Comparison of ENCODE assay signal across 8 mouse cellular contexts in the genomic region with DNA sequence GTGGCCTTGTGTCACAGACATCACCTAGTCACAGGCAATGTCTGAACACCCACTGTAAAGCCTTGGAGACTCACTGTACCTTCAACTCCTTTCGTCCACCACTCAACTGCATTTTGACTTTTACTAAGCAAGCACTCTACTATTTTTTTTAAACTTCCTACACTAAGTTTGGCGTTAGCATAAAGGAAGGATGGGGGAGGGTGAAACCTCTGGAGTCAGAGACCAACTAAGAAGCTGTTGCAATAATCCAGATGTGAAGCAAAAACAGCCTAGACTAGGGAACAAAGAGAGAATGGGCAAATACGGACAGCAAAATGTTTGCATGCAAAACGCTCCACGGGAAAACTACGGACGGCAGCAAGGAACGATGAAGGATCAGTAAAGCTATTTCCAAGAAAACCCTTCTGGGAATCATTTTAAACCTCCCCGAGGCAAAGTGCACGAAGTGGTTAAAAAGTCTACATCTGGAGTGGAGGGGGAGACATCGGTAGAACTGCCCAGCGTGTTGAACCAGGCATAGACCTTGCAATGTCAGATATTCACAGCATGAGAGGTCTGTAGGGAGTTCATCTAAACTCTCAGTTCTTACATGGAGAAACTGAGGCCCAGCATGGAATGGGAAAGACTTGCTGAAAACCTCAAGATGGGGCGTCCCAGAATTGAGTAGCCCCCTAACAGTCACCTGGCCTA. TPM values are rescaled to one million over a fixed set of nuclear protein-coding genes. Genes with fewer than 3 reads are reported as not detected.
A peak's percentile ranks its signal among the peaks of the same experiment; 100 is the strongest.
DNase-seq lines count a peak whose midpoint lies in the region; ATAC-seq and TF ChIP-seq lines count a peak whose summit lies in the region.

No protein-coding gene starts in this region.

- peak; percentile 37 for DNase-seq in heart, adult 18-20 months
- DNase-seq in heart, adult 8-10 months (ENCODE audit: low spot score) = no peak
- DNase-seq in CD4-positive helper T cell, adult 2 months (ENCODE audit: low read depth, low spot score) = peak; percentile 29
- no peak for DNase-seq in liver, embryonic 14.5 days (ENCODE audit: low read depth in 3 of 3, low spot score in 3 of 3)
- DNase-seq in frontal cortex, postnatal 25 days (ENCODE audit: low spot score in 2 of 2) = no peak
- DNase-seq in left cerebral cortex, adult 8-10 months (ENCODE audit: low spot score in 2 of 2) = no peak
- DNase-seq in spleen, postnatal 4 days (ENCODE audit: low spot score in 2 of 2) = no peak

- no peak for TF ChIP-seq CTCF in liver, embryonic 14.5 days (IDR thresholded peaks at IDR 0.05; ENCODE audit: low read depth)

- peak overlapping the region; percentile 97 for H3K4me3 ChIP-seq in forebrain, embryonic 13.5 days
- H3K4me3 ChIP-seq in liver, embryonic 14.5 days (ENCODE audit: insufficient read depth in 1 of 2, low read depth in 2 of 2, low read length in 2 of 2) = peak overlapping the region; percentile 78 to 98

- no peaks in the 10 kb centered on the region for H3K27me3 ChIP-seq in forebrain, embryonic 13.5 days
- H3K27me3 ChIP-seq in liver, embryonic 14.5 days (ENCODE audit: control insufficient read depth, insufficient read depth, low read length) = no peaks in the 10 kb centered on the region

- H3K4me1 ChIP-seq in forebrain, embryonic 13.5 days = peaks cover 37% of the 10 kb centered on the region
- H3K4me1 ChIP-seq in liver, embryonic 14.5 days (replicated peaks; ENCODE audit: control insufficient read depth in 2 of 2, insufficient read depth in 2 of 2, low read length in 1 of 2) = peaks cover 3 to 16% of the 10 kb centered on the region in 2 experiments

- 9% methylated on average over 13 of the region's 13 CpGs for WGBS in forebrain, embryonic 13.5 days
- 4% methylated on average over 13 of the region's 13 CpGs for WGBS in liver, embryonic 14.5 days (ENCODE audit: insufficient replicate concordance)

- TF ChIP-seq EP300 in liver, embryonic 14.5 days (IDR thresholded peaks at IDR 0.05; ENCODE audit: low read depth) = no peak

- no peaks in the 10 kb centered on the region for H3K9me3 ChIP-seq in forebrain, embryonic 13.5 days (replicated peaks)
- H3K9me3 ChIP-seq in liver, embryonic 14.5 days (ENCODE audit: control insufficient read depth, low read length) = no peaks in the 10 kb centered on the region

- peak overlapping the region; percentile 96 for H3K4me2 ChIP-seq in forebrain, embryonic 13.5 days
- peak overlapping the region; percentile 87 for H3K4me2 ChIP-seq in liver, embryonic 14.5 days (ENCODE audit: low read depth)

- H3K9ac ChIP-seq in forebrain, embryonic 13.5 days = peak overlapping the region; percentile 98
- H3K9ac ChIP-seq in liver, embryonic 14.5 days (replicated peaks) = peak overlapping the region; percentile 93

- 0 out of 2 replicates have a peak overlapping the region, but pooled peaks have one; percentile 35 for H3K27ac ChIP-seq in forebrain, embryonic 13.5 days
- peak overlapping the region; percentile 56 for H3K27ac ChIP-seq in liver, embryonic 14.5 days

- peaks cover 20% of the 10 kb centered on the region for H3K36me3 ChIP-seq in forebrain, embryonic 13.5 days (ENCODE audit: poor library complexity, severe bottlenecking)
- H3K36me3 ChIP-seq in liver, embryonic 14.5 days (replicated peaks; ENCODE audit: control insufficient read depth, insufficient read depth, low read depth) = no peaks in the 10 kb centered on the region

- 0 out of 2 replicates have a peak, but pooled peaks have one; percentile 9 for ATAC-seq in forebrain, embryonic 13.5 days
- ATAC-seq in liver, embryonic 14.5 days (ENCODE audit: insufficient read depth) = no peak

RNA-seq across cellular contexts. Expression of gene Zbtb34, which starts 0.9 kb away (rescaled TPM):
- total RNA-seq in heart, adult 18-20 months (2021) = 1 to 10 TPM; 4.7 to 8.0 TPM
- 1 to 10 TPM; 5.6 to 6.9 (median 6.5) TPM for total RNA-seq in heart, adult 8-10 months (2022)
- 4.8 and 6.5 TPM in 2 replicates for polyA plus RNA-seq in forebrain, embryonic 13.5 days (2015; fragmentation: Nextera tagmentation; extraction: Ambion mirVana)
- 3.7 and 3.9 TPM in 2 replicates for polyA plus RNA-seq in liver, embryonic 14.5 days (2012; rRNA removed)
- polyA plus RNA-seq in liver, embryonic 14.5 days (2014; fragmentation: Nextera tagmentation; extraction: Ambion mirVana) = 1.3 and 1.8 TPM in 2 replicates
- 10 to 100 TPM; 22.7 to 30.4 (median 24.4) TPM for total RNA-seq in left cerebral cortex, adult 8-10 months (2022)

RNA-seq across cellular contexts. Expression of gene Zbtb43, which starts 38.1 kb away (rescaled TPM):
- total RNA-seq in heart, adult 18-20 months (2021) = 10 to 100 TPM; 16.2 to 16.6 TPM
- total RNA-seq in heart, adult 8-10 months (2022) = 10 to 100 TPM; 17.0 to 19.1 (median 17.5) TPM
- polyA plus RNA-seq in forebrain, embryonic 13.5 days (2015; fragmentation: Nextera tagmentation; extraction: Ambion mirVana) = 27.6 and 29.7 TPM in 2 replicates
- polyA plus RNA-seq in liver, embryonic 14.5 days (2012; rRNA removed) = 3.8 and 4.0 TPM in 2 replicates
- 5.3 and 6.1 TPM in 2 replicates for polyA plus RNA-seq in liver, embryonic 14.5 days (2014; fragmentation: Nextera tagmentation; extraction: Ambion mirVana)
- 10 to 100 TPM; 23.9 to 30.4 (median 29.1) TPM for total RNA-seq in left cerebral cortex, adult 8-10 months (2022)

RNA-seq across cellular contexts. Expression of gene Ralgps1, which starts 58.9 kb away (rescaled TPM):
- 1 to 10 TPM; 6.6 to 7.3 TPM for total RNA-seq in heart, adult 18-20 months (2021)
- 1 to 10 TPM; 6.2 to 7.0 (median 6.4) TPM for total RNA-seq in heart, adult 8-10 months (2022)
- 27.2 and 31.1 TPM in 2 replicates for polyA plus RNA-seq in forebrain, embryonic 13.5 days (2015; fragmentation: Nextera tagmentation; extraction: Ambion mirVana)
- polyA plus RNA-seq in liver, embryonic 14.5 days (2012; rRNA removed) = 0.71 and 0.86 TPM in 2 replicates
- 0.58 and 0.67 TPM in 2 replicates for polyA plus RNA-seq in liver, embryonic 14.5 days (2014; fragmentation: Nextera tagmentation; extraction: Ambion mirVana)
- total RNA-seq in left cerebral cortex, adult 8-10 months (2022) = 10 to 100 TPM; 59.8 to 68.0 (median 67.1) TPM

Comparison
In these comparisons a context has a peak if more than half of its experiments do, and no peak if none do; other contexts are left out.
1. DNase-seq: peak in heart, adult 18-20 months (2 of 2) and CD4-positive helper T cell, adult 2 months (single experiment); none in heart, adult 8-10 months (single experiment), liver, embryonic 14.5 days (0 of 3), frontal cortex, postnatal 25 days (0 of 2), left cerebral cortex, adult 8-10 months (0 of 2) and spleen, postnatal 4 days (0 of 2).
2. RNA of gene Ralgps1, which starts 58.9 kb away (total RNA-seq): 59.8 to 68.0 TPM in left cerebral cortex, adult 8-10 months; 6.6 to 7.3 TPM in heart, adult 18-20 months and 6.2 to 7.0 TPM in heart, adult 8-10 months; every median in the first group is over 4 times any median in the second.